In the genomic region with DNA sequence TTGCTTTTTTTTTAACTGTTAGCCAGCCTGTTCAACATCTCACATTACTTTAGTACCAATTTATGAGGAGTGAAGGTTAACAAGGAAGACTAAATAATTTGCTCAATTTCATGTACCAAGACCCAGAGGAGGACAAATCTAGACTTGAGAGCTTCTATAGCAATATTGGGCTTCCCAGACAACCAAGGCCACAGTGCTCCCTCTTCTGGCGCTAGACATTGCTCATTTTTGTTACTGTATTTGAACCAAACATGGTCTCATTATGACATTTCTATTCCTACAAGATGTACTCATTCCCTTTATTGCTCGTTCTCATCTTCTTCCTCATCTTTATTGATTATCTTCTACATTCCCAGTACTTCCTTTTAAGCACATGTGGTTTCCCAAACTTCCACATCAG, we compare ENCODE assay signal across 22 mouse cellular contexts.
A peak's percentile ranks its signal among the peaks of the same experiment; 100 is the strongest.
DNase-seq lines count a peak whose midpoint lies in the region; ATAC-seq and TF ChIP-seq lines count a peak whose summit lies in the region.
"Had no signal": no experiment of that assay in that cellular context is flagged by ENCODE, and none has a peak within 500 bp of the region (broad histone marks: within the 10 kb centered on the region; RNA-seq: fewer than 3 reads in every experiment).

No protein-coding gene starts in this region.

- 0 out of 2 replicates have a peak, but pooled peaks have one; percentile 5 for TF ChIP-seq CTCF in gastrocnemius, adult 2 months (IDR thresholded peaks at IDR 0.05)
- TF ChIP-seq CTCF in stomach, postnatal 0 days (IDR thresholded peaks at IDR 0.05; ENCODE audit: low read depth): peak; percentile 42

- 65% methylated on average over 2 of the region's 2 CpGs for WGBS in stomach, postnatal 0 days

- no peak overlapping the region for H3K9ac ChIP-seq in stomach, postnatal 0 days (ENCODE audit: low read length)
- H3K9ac ChIP-seq: embryonic facial prominence, embryonic 13.5 days; forebrain, embryonic 15.5 days; hindbrain, embryonic 14.5 days; limb, embryonic 12.5 days; liver, embryonic 12.5 days; neural tube, embryonic 13.5 days had no signal

- H3K4me3 ChIP-seq in gastrocnemius, adult 2 months: no peak overlapping the region
- H3K4me3 ChIP-seq in stomach, postnatal 0 days (ENCODE audit: low read depth, low read length): no peak overlapping the region
- H3K4me3 ChIP-seq: embryonic facial prominence, embryonic 13.5 days; forebrain, embryonic 15.5 days; limb, embryonic 12.5 days; liver, embryonic 12.5 days; neural tube, embryonic 13.5 days had no signal

- H3K4me1 ChIP-seq in stomach, postnatal 0 days (replicated peaks; ENCODE audit: control insufficient read depth, insufficient read depth): no peaks in the 10 kb centered on the region
- H3K4me1 ChIP-seq: embryonic facial prominence, embryonic 13.5 days; limb, embryonic 12.5 days; liver, embryonic 12.5 days had no signal

- no peak overlapping the region for H3K4me2 ChIP-seq in stomach, postnatal 0 days (replicated peaks; ENCODE audit: low read depth)
- H3K4me2 ChIP-seq: embryonic facial prominence, embryonic 13.5 days; forebrain, embryonic 15.5 days; heart, embryonic 11.5 days; hindbrain, embryonic 14.5 days; limb, embryonic 12.5 days; liver, embryonic 12.5 days; midbrain, embryonic 11.5 days; neural tube, embryonic 13.5 days had no signal

- DNase-seq in gastrocnemius, adult 2 months: no peak
- no peak for DNase-seq in gastrocnemius, adult 18-20 months (ENCODE audit: low spot score)
- DNase-seq in left cerebral cortex, postnatal 14 days (ENCODE audit: low spot score in 2 of 2): peak; percentile 34 to 39
- no peak for DNase-seq in left cerebral cortex, adult 8-10 months (ENCODE audit: low spot score in 2 of 2)
- DNase-seq in T-cell, adult 2 months (ENCODE audit: low spot score): peak; percentile 9
- no peak for DNase-seq in stomach, postnatal 0 days (ENCODE audit: low spot score)
- DNase-seq in urinary bladder, adult 2 months (ENCODE audit: low spot score): no peak
- DNase-seq: heart, postnatal 10 days; kidney, postnatal 14 days; lung, adult 2 months; lung, postnatal 4 days; right cerebral cortex, adult 18-20 months; thymus, postnatal 25 days had no signal

- intact Hi-C loops in gastrocnemius, adult 2 months (cut with DNase I): no loop called here
- intact Hi-C loops in left cerebral cortex, postnatal 14 days (cut with DNase I): no loop called here

- no peaks in the 10 kb centered on the region for H3K36me3 ChIP-seq in stomach, postnatal 0 days (ENCODE audit: control insufficient read depth, insufficient read depth, low read length)
- H3K36me3 ChIP-seq: embryonic facial prominence, embryonic 13.5 days; forebrain, embryonic 15.5 days; limb, embryonic 12.5 days; liver, embryonic 12.5 days; neural tube, embryonic 13.5 days had no signal

- H3K9me3 ChIP-seq in stomach, postnatal 0 days (ENCODE audit: control insufficient read depth, low read length): no peaks in the 10 kb centered on the region
- H3K9me3 ChIP-seq: embryonic facial prominence, embryonic 13.5 days; forebrain, embryonic 15.5 days; limb, embryonic 12.5 days; liver, embryonic 12.5 days; neural tube, embryonic 13.5 days had no signal

- no peaks in the 10 kb centered on the region for H3K27me3 ChIP-seq in stomach, postnatal 0 days (ENCODE audit: control insufficient read depth, insufficient read depth, low read length)
- H3K27me3 ChIP-seq: embryonic facial prominence, embryonic 13.5 days; forebrain, embryonic 15.5 days; limb, embryonic 12.5 days; liver, embryonic 12.5 days; neural tube, embryonic 13.5 days had no signal

- no peak for TF ChIP-seq EP300 in stomach, postnatal 0 days (optimal IDR thresholded peaks at IDR 0.05)

- ATAC-seq in stomach, postnatal 0 days (ENCODE audit: low FRiP score, low TSS enrichment): no peak
- ATAC-seq: intestine, embryonic 16.5 days; liver, embryonic 12.5 days had no signal

- no peak overlapping the region for H3K27ac ChIP-seq in gastrocnemius, adult 2 months
- no peak overlapping the region for H3K27ac ChIP-seq in stomach, postnatal 0 days (replicated peaks)
- H3K27ac ChIP-seq: embryonic facial prominence, embryonic 13.5 days; forebrain, embryonic 15.5 days; hindbrain, embryonic 14.5 days; limb, embryonic 12.5 days; liver, embryonic 12.5 days; neural tube, embryonic 13.5 days had no signal

Comparison
In these comparisons a context has a peak if more than half of its experiments do, and no peak if none do; other contexts are left out.
1. DNase-seq: peak in left cerebral cortex, postnatal 14 days (2 of 2) and T-cell, adult 2 months (single experiment); none in gastrocnemius, adult 2 months (single experiment), gastrocnemius, adult 18-20 months (single experiment), left cerebral cortex, adult 8-10 months (0 of 2), stomach, postnatal 0 days (single experiment) and urinary bladder, adult 2 months (single experiment).